Mouse (Mus musculus) sigmoid colon, adult 10 weeks (tissue): ENCODE results near the gene Atp6v1d. TPM values are rescaled to one million over a fixed set of nuclear protein-coding genes. Genes with fewer than 3 reads are reported as not detected.

Experiments
- polyA plus RNA-seq: library from polyadenylated mRNA; stranded (reverse); fragments of 350-450 nt; fragmentation: Illumina TruSeq; extraction: RNeasy Lipid Tissue Mini Kit (QIAGEN cat#74804); gene quantifications from one replicate; pipeline ENCODE4 v1.2.3, GENCODE M21; 2014; ENCODE audit warnings: low read depth, low replicate concordance

The Atp6v1d gene
- polyA plus RNA-seq: 93.1 TPM

DNA sequence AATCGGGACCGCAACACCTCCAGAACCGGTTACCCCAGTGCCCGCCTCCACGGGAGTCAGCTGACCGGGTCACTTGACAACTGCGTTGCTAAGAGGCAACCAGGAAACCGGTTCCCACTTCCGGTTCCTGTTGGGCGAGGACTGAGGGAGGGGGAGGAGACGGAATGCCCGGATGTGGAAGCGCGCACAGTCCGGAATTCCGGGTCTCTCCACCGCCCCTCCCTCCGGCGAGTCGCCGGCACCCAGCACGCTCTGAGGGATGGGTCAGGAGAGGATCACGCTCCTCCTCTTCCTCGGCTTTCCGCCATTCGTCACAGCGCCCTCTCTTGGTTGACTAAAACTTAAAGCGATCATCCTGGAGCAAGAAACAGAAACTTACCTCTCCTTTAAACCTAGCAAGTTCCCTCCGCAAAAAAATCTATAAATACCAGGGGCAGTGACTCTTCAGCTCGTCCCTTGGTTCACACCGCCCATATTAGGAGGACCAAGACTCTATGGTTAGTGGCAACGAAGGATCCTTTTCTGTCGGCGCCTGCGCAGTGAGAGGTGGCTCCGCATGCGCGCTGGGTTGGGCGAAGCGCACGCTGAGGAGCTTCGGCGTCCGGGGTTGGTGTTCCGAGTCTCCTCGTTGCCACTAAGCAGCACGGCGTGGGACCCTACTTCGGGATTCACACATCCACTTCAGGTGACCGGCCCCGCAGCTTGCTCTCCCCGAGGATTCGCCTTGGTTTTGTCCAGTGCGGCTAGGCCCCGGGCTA, at the start of gene Atp6v1d, which contains the start of gene Eif2s1:
Atp6v1d (minus strand) TSS at position 143 of the 758 bp plus-strand sequence.
Eif2s1 (plus strand) TSS at position 324 of the 758 bp plus-strand sequence.

DNA sequence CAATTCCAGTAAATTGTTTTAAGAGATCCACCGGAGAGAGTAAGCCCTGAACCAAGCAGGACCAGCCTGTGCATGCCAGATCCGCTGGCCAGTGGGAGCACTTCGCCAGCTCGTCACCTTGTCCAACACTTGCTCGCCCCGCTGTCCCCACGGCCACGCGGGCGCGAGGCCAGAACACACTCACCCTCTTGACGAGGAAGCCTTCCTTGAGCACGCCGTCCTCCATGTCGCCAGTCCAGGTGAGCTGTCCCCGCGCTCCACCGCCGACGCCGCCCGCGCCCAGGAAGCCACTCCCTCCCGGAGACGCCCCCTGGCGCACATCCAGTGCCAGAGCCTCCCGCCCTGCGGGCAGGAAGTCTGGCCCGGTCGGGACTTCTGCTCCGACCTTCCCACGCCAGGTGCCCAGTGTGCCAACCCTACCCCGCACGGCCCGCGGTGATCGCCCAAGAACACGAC, 45.3 kb upstream of the Atp6v1d start, which contains the start of gene Plek2:
Plek2 (minus strand) TSS at position 258 of the 456 bp plus-strand sequence.

Other genes starting within 250 kb of the Atp6v1d start
- not detected for gene Fam71d, start 170.1 kb downstream of the Atp6v1d start, polyA plus RNA-seq
- gene Mpp5, start 112.7 kb downstream of the Atp6v1d start, polyA plus RNA-seq: 115 TPM
- gene Eif2s1, start 181 bp upstream of the Atp6v1d start, polyA plus RNA-seq: 80.1 TPM
- 31.3 TPM for gene Plek2, start 45.3 kb upstream of the Atp6v1d start, polyA plus RNA-seq
- 2.8 TPM for gene Tmem229b, start 146.0 kb upstream of the Atp6v1d start, polyA plus RNA-seq
- gene Plekhh1, start 167.5 kb upstream of the Atp6v1d start, polyA plus RNA-seq: 85.3 TPM
- 35.0 TPM for gene Pigh, start 228.0 kb upstream of the Atp6v1d start, polyA plus RNA-seq